Mouse (Mus musculus): ENCODE results near the gene Csrnp2. TPM values are rescaled to one million over a fixed set of nuclear protein-coding genes. Genes with fewer than 3 reads are reported as not detected.
"Not testable (repeated sequence)": the region's sequence is repeated elsewhere in the genome, so short reads cannot be mapped to it uniquely, and the experiment has no call there.

The Csrnp2 gene
- total RNA-seq, 1 experiment: 14.6 TPM

GRCm38 (mm10) chr15:100494647-100495046 lies 641 bp downstream of the Csrnp2 start:
- no peak for DNase-seq (ENCODE audit: low read depth, low spot score)
- H3K27ac ChIP-seq (ENCODE audit: insufficient read depth, low read depth, low read length, poor library complexity, severe bottlenecking): no peak overlapping the region

DNA sequence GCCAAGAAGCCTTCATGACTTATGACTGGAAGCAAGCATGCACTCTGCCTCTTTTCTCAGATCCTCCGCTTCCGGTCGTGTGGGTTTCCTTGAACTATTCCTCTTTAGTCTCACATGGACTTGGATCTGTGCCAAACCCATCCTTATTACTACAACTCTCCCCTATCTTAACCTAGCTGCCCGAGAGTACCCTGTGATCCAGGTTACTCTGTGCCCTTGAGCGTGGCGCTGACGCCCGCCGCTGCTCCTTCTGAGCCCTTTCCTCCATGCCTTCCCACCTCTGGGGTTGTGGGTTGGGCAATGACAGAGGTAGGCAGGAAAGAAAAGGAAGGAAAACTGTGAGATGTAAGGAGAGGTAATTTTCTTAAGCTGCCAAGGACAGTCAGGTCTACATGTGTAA lies 3.3 kb downstream of the Csrnp2 start:
- Histone ChIP-seq H3K36me3 (ENCODE audit: control insufficient read depth, insufficient read depth, low read length, poor library complexity, severe bottlenecking) (peaks cover 6% of the 10 kb centered on the region; the same call in 1 of the 2 replicates), H3K27ac (ENCODE audit: insufficient read depth, low read depth, low read length, poor library complexity, severe bottlenecking) (no peak overlapping the region), H3K4me1 (ENCODE audit: control insufficient read depth in 2 of 2, insufficient read depth in 2 of 2, low read length in 2 of 2, poor library complexity in 1 of 2) (peaks cover 5 to 8% of the 10 kb centered on the region in 2 experiments; a peak in 2 of 4 replicates), H3K9me3 (ENCODE audit: control insufficient read depth, insufficient read depth, low read depth, low read length) (no peaks in the 10 kb centered on the region), H3K4me3 (ENCODE audit: insufficient read depth in 1 of 2, low read depth in 1 of 2, low read length in 2 of 2, poor library complexity in 1 of 2, severe bottlenecking in 1 of 2) (no peak overlapping the region), H3K9ac (ENCODE audit: insufficient read depth, low read depth, low read length, poor library complexity, severe bottlenecking) (no peak overlapping the region)
- TF ChIP-seq MAFK (IDR thresholded peaks at IDR 0.05; ENCODE audit: insufficient read depth, low read depth, low read length): no peak
- TF ChIP-seq ZC3H11A (IDR thresholded peaks at IDR 0.05; ENCODE audit: borderline replicate concordance, low read depth, low read length): no peak
- TF ChIP-seq HCFC1 (IDR thresholded peaks at IDR 0.05; ENCODE audit: borderline replicate concordance, insufficient read depth, low read length): no peak
- TF ChIP-seq ZNF384 (IDR thresholded peaks at IDR 0.05; ENCODE audit: low read depth, low read length): no peak
- no peak for TF ChIP-seq CHD2 (IDR thresholded peaks at IDR 0.05; ENCODE audit: low read depth, low read length)
- in situ Hi-C loops (cut with MboI; ENCODE audit: low sequenced_read_pairs in 2 of 2, unreplicated experiment in 2 of 2): no loop called here
- no peak for DNase-seq (ENCODE audit: low read depth, low spot score)

More at GRCm38 (mm10) chr15:100494647-100495046, 641 bp downstream of the Csrnp2 start:
- peaks cover 5% of the 10 kb centered on the region in 2 experiments; a peak in 2 of 4 replicates for H3K4me1 ChIP-seq (ENCODE audit: control insufficient read depth in 2 of 2, insufficient read depth in 2 of 2, low read length in 2 of 2, poor library complexity in 1 of 2)
- H3K9me3 ChIP-seq (ENCODE audit: control insufficient read depth, insufficient read depth, low read depth, low read length): peaks cover 2% of the 10 kb centered on the region; the same call in 1 of the 2 replicates
- in situ Hi-C loops (cut with MboI; ENCODE audit: low sequenced_read_pairs in 2 of 2, unreplicated experiment in 2 of 2): no loop called here
- no peaks in the 10 kb centered on the region for H3K36me3 ChIP-seq (ENCODE audit: control insufficient read depth, insufficient read depth, low read length, poor library complexity, severe bottlenecking)
- peak overlapping the region; percentile 85 for H3K9ac ChIP-seq (ENCODE audit: insufficient read depth, low read depth, low read length, poor library complexity, severe bottlenecking)
- H3K4me3 ChIP-seq (ENCODE audit: insufficient read depth in 1 of 2, low read depth in 1 of 2, low read length in 2 of 2, poor library complexity in 1 of 2, severe bottlenecking in 1 of 2): peak overlapping the region; percentile 68 to 85
- TF ChIP-seq HCFC1 (IDR thresholded peaks at IDR 0.05; ENCODE audit: borderline replicate concordance, insufficient read depth, low read length) (no peak), MAFK (IDR thresholded peaks at IDR 0.05; ENCODE audit: insufficient read depth, low read depth, low read length) (no peak), ZNF384 (IDR thresholded peaks at IDR 0.05; ENCODE audit: low read depth, low read length) (no peak), CHD2 (IDR thresholded peaks at IDR 0.05; ENCODE audit: low read depth, low read length) (no peak), ZC3H11A (IDR thresholded peaks at IDR 0.05; ENCODE audit: borderline replicate concordance, low read depth, low read length) (no peak)

DNA sequence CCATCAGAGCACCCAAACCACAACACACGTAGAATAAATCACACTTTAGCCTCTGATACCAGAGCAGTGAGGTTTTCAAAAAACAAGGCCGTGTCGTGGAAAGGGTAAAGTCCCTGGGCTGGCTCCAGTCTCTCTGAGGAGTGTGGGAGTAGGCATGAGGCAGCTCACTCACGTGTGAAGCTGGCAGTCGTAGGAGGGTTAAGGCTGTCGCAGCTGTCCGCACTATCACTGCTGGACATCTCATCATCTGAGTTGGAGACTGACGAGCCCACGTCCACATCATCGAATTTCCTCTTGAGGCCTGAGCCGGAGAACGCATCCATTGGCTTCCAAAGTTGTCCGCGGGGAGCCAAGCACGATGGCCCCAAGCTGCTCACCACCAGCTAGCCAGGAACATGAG lies 6.0 kb downstream of the Csrnp2 start:
- TF ChIP-seq HCFC1 (IDR thresholded peaks at IDR 0.05; ENCODE audit: borderline replicate concordance, insufficient read depth, low read length) (no peak), ZNF384 (IDR thresholded peaks at IDR 0.05; ENCODE audit: low read depth, low read length) (no peak), ZC3H11A (IDR thresholded peaks at IDR 0.05; ENCODE audit: borderline replicate concordance, low read depth, low read length) (no peak), MAFK (IDR thresholded peaks at IDR 0.05; ENCODE audit: insufficient read depth, low read depth, low read length) (no peak), CHD2 (IDR thresholded peaks at IDR 0.05; ENCODE audit: low read depth, low read length) (no peak)
- Histone ChIP-seq H3K9ac (ENCODE audit: insufficient read depth, low read depth, low read length, poor library complexity, severe bottlenecking) (no peak overlapping the region), H3K4me1 (ENCODE audit: control insufficient read depth in 2 of 2, insufficient read depth in 2 of 2, low read length in 2 of 2, poor library complexity in 1 of 2) (peaks cover 5 to 15% of the 10 kb centered on the region in 2 experiments; a peak in 2 of 4 replicates)

GRCm38 (mm10) chr15:100488297-100488696 lies 7.0 kb downstream of the Csrnp2 start:
- H3K36me3 ChIP-seq (ENCODE audit: control insufficient read depth, insufficient read depth, low read length, poor library complexity, severe bottlenecking): peaks cover 12% of the 10 kb centered on the region
- DNase-seq (ENCODE audit: low read depth, low spot score); H3K9me3 ChIP-seq (ENCODE audit: control insufficient read depth, insufficient read depth, low read depth, low read length); in situ Hi-C loops (cut with MboI; ENCODE audit: low sequenced_read_pairs in 2 of 2, unreplicated experiment in 2 of 2); H3K27ac ChIP-seq (ENCODE audit: insufficient read depth, low read depth, low read length, poor library complexity, severe bottlenecking); H3K9ac ChIP-seq (ENCODE audit: insufficient read depth, low read depth, low read length, poor library complexity, severe bottlenecking); H3K4me3 ChIP-seq (ENCODE audit: insufficient read depth in 1 of 2, low read depth in 1 of 2, low read length in 2 of 2, poor library complexity in 1 of 2, severe bottlenecking in 1 of 2): not testable (repeated sequence)
- H3K4me1 ChIP-seq (ENCODE audit: control insufficient read depth in 2 of 2, insufficient read depth in 2 of 2, low read length in 2 of 2, poor library complexity in 1 of 2): peaks cover 0 to 16% of the 10 kb centered on the region in 2 experiments; a peak in 2 of 4 replicates

More for the DNA sequence above, 6.0 kb downstream of the Csrnp2 start:
- Histone ChIP-seq H3K4me3 (ENCODE audit: insufficient read depth in 1 of 2, low read depth in 1 of 2, low read length in 2 of 2, poor library complexity in 1 of 2, severe bottlenecking in 1 of 2) (no peak overlapping the region), H3K9me3 (ENCODE audit: control insufficient read depth, insufficient read depth, low read depth, low read length) (no peaks in the 10 kb centered on the region), H3K36me3 (ENCODE audit: control insufficient read depth, insufficient read depth, low read length, poor library complexity, severe bottlenecking) (peaks cover 9% of the 10 kb centered on the region), H3K27ac (ENCODE audit: insufficient read depth, low read depth, low read length, poor library complexity, severe bottlenecking) (no peak overlapping the region)
- DNase-seq (ENCODE audit: low read depth, low spot score): no peak
- in situ Hi-C loops (cut with MboI; ENCODE audit: low sequenced_read_pairs in 2 of 2, unreplicated experiment in 2 of 2): no loop called here

DNA sequence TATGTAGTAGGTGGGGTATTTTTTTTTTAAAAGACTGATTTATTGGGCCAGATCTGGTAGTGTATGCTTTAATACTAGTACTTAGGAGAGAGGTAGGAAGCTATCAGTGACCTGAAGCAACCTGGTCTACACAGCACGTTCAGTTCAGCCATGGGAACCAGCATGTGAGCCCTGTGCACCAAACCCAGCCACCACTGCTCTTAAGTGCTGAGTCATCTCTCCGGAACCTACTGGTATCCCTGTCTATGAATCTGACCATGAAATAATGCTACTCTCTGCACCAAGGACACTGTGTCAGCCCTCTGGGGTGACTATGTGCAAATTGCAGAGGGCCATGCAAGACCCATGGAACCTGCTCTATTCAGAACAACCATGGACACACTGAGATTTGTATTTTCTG lies 8.2 kb downstream of the Csrnp2 start:
- H3K27ac ChIP-seq (ENCODE audit: insufficient read depth, low read depth, low read length, poor library complexity, severe bottlenecking): no peak overlapping the region
- peaks cover 0 to 21% of the 10 kb centered on the region in 2 experiments; a peak in 2 of 4 replicates for H3K4me1 ChIP-seq (ENCODE audit: control insufficient read depth in 2 of 2, insufficient read depth in 2 of 2, low read length in 2 of 2, poor library complexity in 1 of 2)
- no peak for DNase-seq (ENCODE audit: low read depth, low spot score)

More for the DNA sequence above, 8.2 kb downstream of the Csrnp2 start:
- Histone ChIP-seq H3K36me3 (ENCODE audit: control insufficient read depth, insufficient read depth, low read length, poor library complexity, severe bottlenecking) (peaks cover 22% of the 10 kb centered on the region), H3K9me3 (ENCODE audit: control insufficient read depth, insufficient read depth, low read depth, low read length) (no peaks in the 10 kb centered on the region), H3K4me3 (ENCODE audit: insufficient read depth in 1 of 2, low read depth in 1 of 2, low read length in 2 of 2, poor library complexity in 1 of 2, severe bottlenecking in 1 of 2) (no peak overlapping the region), H3K9ac (ENCODE audit: insufficient read depth, low read depth, low read length, poor library complexity, severe bottlenecking) (no peak overlapping the region)
- in situ Hi-C loops (cut with MboI; ENCODE audit: low sequenced_read_pairs in 2 of 2, unreplicated experiment in 2 of 2): no loop called here
- TF ChIP-seq ZC3H11A (IDR thresholded peaks at IDR 0.05; ENCODE audit: borderline replicate concordance, low read depth, low read length) (no peak), MAFK (IDR thresholded peaks at IDR 0.05; ENCODE audit: insufficient read depth, low read depth, low read length) (peak; percentile 62)

All from ES-E14 (cell line).